Mouse (Mus musculus) thymus, postnatal 14 days (tissue): ENCODE results near the gene Vwc2.
A peak's percentile ranks its signal among the peaks of the same experiment; 100 is the strongest.

Source experiments
- DNase-seq: peaks from one replicate; pipeline ENCODE4 v3.0.0; 2021

Gene Vwc2

GRCm38 (mm10) chr11:11113576-11114233 is at the start of gene Vwc2:
Gene Vwc2, plus strand, starts transcription at chr11:11114223.
- DNase-seq: no peak

DNA sequence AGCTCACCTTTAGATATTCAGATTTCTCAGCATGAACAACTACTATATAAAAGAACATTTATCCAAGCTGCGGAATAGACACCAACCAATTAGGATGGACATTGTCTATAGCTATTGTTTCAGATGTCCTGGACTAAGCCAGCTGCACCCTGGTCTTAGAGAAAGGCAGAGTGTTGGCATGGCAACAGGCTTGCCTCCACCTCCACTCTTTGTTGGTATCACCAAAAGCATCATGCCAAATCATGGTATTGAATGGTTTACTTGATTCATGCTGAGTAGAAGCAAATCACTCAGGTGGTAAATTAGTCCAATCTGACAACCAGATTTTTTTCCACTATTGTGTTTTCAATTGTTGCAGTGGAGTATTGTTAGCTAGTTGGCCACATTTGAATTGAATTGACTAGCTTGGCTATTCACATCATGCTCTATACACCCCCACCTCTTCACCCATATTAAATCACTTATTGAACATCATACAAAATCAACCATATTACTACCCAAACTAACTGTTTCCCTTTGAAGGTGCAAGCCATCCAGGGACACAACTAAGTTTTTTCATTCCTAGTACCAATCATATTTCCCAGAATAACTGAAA is 25.8 kb upstream of the Vwc2 start:
- DNase-seq: no peak

DNA sequence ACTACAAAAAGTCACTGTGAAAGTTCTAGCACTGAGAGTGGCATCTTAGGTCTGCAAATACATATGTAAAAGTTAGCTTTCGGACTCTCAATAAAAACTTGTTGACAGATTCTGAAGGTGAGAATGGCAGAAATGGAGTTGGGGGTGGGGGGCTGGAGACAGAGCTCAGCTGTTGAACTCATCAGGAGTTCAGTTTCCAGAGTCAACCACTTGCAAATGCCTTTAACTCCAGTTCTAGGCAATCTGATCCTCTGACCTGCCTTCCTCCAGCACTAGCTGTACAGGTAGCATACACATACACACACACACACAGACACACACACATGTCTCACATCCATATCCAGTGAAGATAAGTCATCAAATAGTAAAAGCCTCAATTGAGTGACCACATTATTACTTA is 16.4 kb upstream of the Vwc2 start:
- no peak for DNase-seq

GRCm38 (mm10) chr11:11098282-11098681 is 15.7 kb upstream of the Vwc2 start:
- DNase-seq: no peak

DNA sequence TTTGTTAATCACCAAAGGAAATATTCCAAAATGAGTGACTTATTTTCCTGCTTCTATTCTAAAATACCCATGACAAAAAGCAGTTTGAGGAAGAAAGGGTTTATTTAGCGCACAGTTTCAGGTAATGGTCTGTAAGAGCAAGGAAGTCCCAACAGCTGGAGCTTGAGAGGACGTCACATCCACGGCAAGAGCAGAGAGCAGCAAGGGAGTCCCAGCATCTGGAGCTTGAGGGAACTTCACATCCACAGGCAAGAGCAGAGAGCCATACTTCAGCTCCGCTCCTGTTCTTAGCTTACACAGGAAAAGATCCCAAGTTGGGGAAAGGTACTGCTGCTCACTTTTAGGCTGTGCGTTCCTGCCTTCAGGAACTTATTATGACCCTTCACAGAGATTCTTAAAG is 15.0 kb upstream of the Vwc2 start:
- DNase-seq: no peak

- DNase-seq: no peak
Measured at GRCm38 (mm10) chr11:11102182-11102581, 11.8 kb upstream of the Vwc2 start.

DNA sequence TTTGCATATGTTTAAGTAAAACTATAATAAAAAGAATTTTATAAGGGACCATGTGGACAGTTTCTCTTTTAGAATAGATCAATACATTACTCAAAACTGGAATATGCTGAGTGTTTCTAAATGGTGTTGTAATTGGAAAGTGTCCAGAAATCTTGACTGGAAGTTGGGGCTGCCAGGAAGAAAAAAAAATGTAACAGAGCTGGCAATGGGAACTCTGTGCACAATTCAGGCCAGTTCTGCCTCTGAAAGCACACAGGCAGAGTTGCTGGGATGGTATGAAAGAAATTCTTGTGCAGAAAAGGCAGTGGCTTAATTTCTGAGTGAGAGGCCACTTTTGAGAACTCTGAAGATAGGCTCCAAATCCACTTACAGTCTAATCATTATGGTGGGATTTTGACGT is 11.4 kb upstream of the Vwc2 start:
- DNase-seq: no peak

DNA sequence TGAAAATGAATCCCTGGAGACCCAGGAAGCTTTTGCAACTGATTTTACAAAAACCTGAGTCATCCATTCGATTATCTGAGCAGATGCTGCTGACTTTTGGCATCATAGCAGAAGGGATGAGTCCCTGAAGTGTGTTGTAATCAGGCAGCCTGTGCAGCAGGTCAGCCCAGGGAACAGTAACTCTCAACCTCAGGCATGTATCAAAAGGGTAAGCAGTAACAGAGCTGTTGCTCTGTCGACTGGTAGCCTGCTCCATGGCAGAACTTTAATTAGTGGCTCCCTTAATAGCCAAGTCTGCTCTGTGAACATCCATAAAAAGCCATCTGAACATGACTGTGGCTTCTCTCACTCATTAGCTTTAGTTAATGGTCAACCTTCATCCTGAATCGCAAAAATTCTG is 5.1 kb upstream of the Vwc2 start:
- DNase-seq: no peak

- no peak for DNase-seq
Measured at GRCm38 (mm10) chr11:11114234-11115030, 409 bp downstream of the Vwc2 start.

DNA sequence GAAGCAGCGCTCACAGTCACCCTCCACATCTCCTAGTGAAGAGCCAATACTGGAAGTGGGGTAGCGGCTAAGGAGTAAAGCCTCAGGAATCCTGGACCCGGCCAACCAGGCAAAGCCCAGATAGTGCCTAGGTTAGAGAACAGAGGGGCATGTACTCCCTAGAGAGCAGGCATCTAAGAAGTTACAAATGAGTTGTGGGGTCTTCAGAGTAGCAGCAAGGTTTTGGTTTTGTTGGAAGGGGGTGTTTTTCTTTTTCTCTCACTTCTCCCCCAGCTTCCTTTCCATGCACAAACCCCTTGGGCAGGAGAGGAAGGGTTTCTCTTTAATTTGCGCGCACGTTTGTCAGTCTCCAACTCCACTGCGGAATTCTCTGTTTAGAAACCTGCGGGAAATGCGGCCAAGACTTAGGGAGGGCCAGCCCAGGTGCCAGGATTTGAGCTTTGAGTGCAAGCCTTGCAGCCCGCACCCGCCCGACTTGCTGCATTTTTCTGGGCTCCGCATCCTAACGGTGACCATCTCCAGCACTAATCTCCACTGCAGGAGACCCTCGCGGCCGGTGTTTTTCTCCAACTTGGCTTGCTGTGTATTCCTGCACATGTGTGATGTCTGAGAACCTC is 1.1 kb downstream of the Vwc2 start:
- no peak for DNase-seq

GRCm38 (mm10) chr11:11115648-11116590 is 1.9 kb downstream of the Vwc2 start:
- no peak for DNase-seq

DNA sequence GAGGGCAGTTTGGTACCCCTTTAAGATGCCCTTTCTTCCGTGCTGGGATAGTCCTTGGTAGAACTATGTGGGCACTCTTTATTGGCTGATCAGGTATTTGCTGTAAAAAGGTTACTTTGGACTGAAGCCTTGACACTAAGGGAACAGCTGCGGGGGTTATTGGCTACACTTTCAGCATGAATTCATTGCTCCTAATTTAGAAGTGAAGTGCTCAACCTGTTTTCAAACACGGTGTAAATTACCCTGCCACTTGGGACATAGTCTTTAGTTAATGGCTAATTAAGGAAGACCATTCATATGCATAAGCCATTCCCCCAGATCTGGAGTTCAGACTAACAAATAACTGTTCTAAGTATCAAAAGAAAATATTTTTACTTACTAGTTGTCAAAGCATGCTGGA is 2.7 kb downstream of the Vwc2 start:
- DNase-seq: no peak

DNA sequence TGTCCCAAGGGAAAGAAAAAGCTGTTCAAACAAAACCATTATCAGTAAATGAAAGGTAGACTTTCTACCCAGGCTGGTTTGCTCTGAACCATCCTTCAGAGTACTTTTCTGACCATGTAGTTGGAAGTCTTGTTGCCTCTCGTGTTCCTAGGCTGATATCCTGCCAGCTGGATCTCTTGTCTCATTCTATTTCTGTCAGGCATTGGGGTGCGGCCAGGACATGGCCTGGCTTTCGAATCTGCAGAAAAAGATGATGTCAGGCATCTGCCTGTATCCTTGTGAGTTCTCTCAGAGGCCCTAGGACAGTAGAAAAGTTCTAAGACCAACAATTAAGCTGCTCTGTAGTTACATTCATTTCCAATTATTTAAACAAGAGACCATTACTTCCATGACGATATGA is 8.8 kb downstream of the Vwc2 start:
- no peak for DNase-seq

GRCm38 (mm10) chr11:11131414-11132077 is 17.5 kb downstream of the Vwc2 start:
- DNase-seq: no peak

- DNase-seq: no peak
Measured at GRCm38 (mm10) chr11:11140622-11141021, 26.6 kb downstream of the Vwc2 start.

- no peak for DNase-seq
Measured at GRCm38 (mm10) chr11:11152681-11153080, 38.7 kb downstream of the Vwc2 start.

DNA sequence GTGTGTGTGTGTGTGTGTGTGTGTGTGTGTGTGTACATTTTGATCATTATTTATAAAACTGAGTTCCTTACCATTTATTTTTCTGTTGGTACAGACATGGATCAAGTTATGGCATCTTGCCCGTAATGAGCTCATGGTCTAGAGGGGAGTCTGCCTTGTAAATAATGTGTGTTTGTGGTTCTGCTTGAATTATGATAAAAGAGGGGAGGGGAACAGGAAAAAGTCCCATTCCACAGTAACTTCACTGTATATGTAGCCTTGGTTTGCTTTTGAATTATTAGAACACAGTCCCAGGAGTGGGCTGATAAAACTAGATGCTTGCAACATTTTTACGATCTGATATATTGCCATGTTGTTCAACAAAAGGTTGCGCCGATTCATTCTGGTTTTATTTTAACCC is 57.4 kb downstream of the Vwc2 start:
- no peak for DNase-seq

GRCm38 (mm10) chr11:11175259-11175658 is 61.2 kb downstream of the Vwc2 start:
- DNase-seq: no peak

- no peak for DNase-seq
Measured at GRCm38 (mm10) chr11:11182705-11183104, 68.7 kb downstream of the Vwc2 start.

- no peak for DNase-seq
Measured at GRCm38 (mm10) chr11:11223162-11223561, 109.1 kb downstream of the Vwc2 start.

DNA sequence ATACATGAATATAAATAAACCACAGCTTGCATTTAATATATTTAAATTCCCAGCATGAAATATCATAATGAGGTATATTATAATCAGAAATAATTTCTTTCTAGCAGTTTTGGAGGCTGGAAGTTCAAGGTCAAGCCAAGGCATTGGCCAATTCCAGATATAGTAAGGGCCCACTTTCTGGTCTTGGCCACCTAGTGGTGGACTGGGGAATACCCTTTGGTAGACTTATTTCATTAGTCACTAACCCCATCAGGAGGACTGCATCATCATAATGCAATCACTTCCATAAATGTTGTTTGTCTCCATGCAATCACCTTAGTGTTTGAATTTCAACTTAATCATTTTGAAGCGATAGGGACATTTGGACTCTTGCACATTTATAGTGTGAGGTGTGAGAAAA is 125.3 kb downstream of the Vwc2 start:
- DNase-seq: peak; percentile 28
